Mouse (Mus musculus) testis, postnatal 10 days (tissue): ENCODE measurements at regions not wholly inside any gene's neighbourhood (a gene's known extent, or its start where the extent isn't known, plus 50 kb on each side); places are given as distances from the start of the nearest gene placed in this dataset.

Experiments used
- DNase-seq: peaks from one replicate; pipeline ENCODE4 v3.0.0; 2021; ENCODE audit warnings: low spot score

GRCm38 (mm10) chr16:30873493-30874211 lies 207.6 kb downstream of the Xxylt1 start:
- DNase-seq = no peak

- DNase-seq = no peak
Measured at GRCm38 (mm10) chr16:30875235-30875829, 205.9 kb downstream of the Xxylt1 start.

GRCm38 (mm10) chr16:30878821-30879220 lies 202.4 kb downstream of the Xxylt1 start:
- no peak for DNase-seq

GRCm38 (mm10) chr16:30879878-30880277 lies 201.4 kb downstream of the Xxylt1 start:
- DNase-seq = no peak

- no peak for DNase-seq
Measured at GRCm38 (mm10) chr16:30880682-30881081, 200.6 kb downstream of the Xxylt1 start.

GRCm38 (mm10) chr16:30881186-30881585 lies 200.0 kb downstream of the Xxylt1 start:
- no peak for DNase-seq

- DNase-seq = no peak
Measured at GRCm38 (mm10) chr16:30883490-30884188, 197.6 kb downstream of the Xxylt1 start.

GRCm38 (mm10) chr16:30884189-30884551 lies 197.1 kb downstream of the Xxylt1 start:
- DNase-seq = no peak

GRCm38 (mm10) chr16:30886982-30887381 lies 194.2 kb downstream of the Xxylt1 start:
- DNase-seq = peak; percentile 38

GRCm38 (mm10) chr16:30887536-30887935 lies 193.7 kb downstream of the Xxylt1 start:
- DNase-seq = peak; percentile 21

- no peak for DNase-seq
Measured at GRCm38 (mm10) chr16:30888556-30889323, 192.5 kb downstream of the Xxylt1 start.

- no peak for DNase-seq
Measured at GRCm38 (mm10) chr16:30892606-30893005, 188.6 kb downstream of the Xxylt1 start.

- peak; percentile 5 for DNase-seq
Measured at GRCm38 (mm10) chr16:30894086-30894485, 187.1 kb downstream of the Xxylt1 start.

GRCm38 (mm10) chr16:30895021-30895420 lies 186.2 kb downstream of the Xxylt1 start:
- no peak for DNase-seq

- no peak for DNase-seq
Measured at GRCm38 (mm10) chr16:30897371-30897770, 183.9 kb downstream of the Xxylt1 start.

- no peak for DNase-seq
Measured at GRCm38 (mm10) chr16:30900121-30900520, 181.1 kb downstream of the Xxylt1 start.

- no peak for DNase-seq
Measured at GRCm38 (mm10) chr16:30901309-30901708, 179.9 kb downstream of the Xxylt1 start.
